Mouse (Mus musculus): ENCODE measurements at regions not wholly inside any gene's neighbourhood (a gene's known extent, or its start where the extent isn't known, plus 50 kb on each side); places are given as distances from the start of the nearest gene placed in this dataset.

DNA sequence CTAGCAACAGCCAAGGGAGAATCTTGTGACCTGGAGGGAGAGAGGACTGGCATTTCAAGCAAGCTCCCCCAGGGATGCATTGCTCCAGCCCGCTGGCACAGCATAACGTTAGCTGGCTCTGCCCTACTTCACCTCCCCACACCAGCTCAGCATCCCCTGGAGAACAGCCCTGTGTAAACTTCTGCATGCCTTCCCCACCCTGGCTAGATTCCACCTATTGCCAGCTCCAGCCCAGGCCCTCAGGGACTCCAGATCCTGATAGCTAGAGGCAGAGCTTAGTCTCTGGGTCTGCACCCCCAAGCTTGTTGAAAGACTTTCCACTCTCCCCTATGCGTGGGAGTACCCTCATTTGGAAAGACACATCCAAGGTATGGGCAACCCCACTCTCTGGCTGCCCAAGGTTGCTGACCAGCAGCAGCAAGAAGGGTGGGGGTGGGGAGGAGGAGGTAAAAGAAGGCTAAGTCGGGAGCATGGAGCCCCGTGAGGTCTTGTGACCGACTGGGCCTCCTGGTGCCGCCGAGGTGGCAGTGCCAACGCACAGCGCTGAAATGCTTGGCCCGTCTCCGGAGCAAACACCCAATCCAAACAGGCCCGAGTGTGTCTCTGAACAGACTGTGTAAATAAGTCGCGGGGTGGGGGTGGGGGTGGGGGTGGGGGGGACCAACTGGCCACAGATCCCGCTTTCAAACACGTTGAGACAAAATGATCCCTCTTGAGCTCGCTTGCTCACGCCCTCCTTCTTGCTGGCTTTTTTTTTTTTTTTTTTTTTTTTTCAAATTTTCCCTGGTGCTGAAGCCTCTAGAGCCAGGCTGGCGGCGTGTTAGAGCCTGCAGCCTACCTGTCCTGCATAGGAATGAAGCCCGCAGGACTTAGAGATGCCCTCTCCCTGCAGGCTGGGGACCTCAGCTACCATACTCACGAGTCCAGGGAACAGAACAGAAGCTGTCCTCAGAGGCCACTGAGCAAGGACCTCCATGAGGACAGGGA, 350.3 kb downstream of the Sox9 start:
- Histone ChIP-seq H3K4me3 (no peak overlapping the region), H3K4me1 (peaks cover 21% of the 10 kb centered on the region), H3K9me3 (peaks cover 3% of the 10 kb centered on the region; the same call in 1 of the 2 replicates), H3K27me3 (no peaks in the 10 kb centered on the region), H3K36me3 (peaks cover 19% of the 10 kb centered on the region; the same call in 1 of the 2 replicates), H3K9ac (no peak overlapping the region), H3K4me2 (replicated peaks) (no peak overlapping the region), H3K27ac (no peak overlapping the region)
- 68% methylated on average over 22 of the region's 23 CpGs for WGBS
- 0 out of 2 replicates have a peak, but pooled peaks have one; percentile 19 for ATAC-seq (ENCODE audit: low FRiP score, low read depth)

GRCm38 (mm10) chr11:113133407-113133806, 351.4 kb downstream of the Sox9 start:
- H3K4me1 ChIP-seq, result peaks cover 28% of the 10 kb centered on the region
- peaks cover 14% of the 10 kb centered on the region; the same call in 1 of the 2 replicates for H3K36me3 ChIP-seq
- no peak overlapping the region for H3K4me3 ChIP-seq
- no peak for ATAC-seq (ENCODE audit: low FRiP score, low read depth)
- H3K4me2 ChIP-seq (replicated peaks), result no peak overlapping the region
- no peaks in the 10 kb centered on the region for H3K27me3 ChIP-seq
- 86% methylated on average over 4 of the region's 4 CpGs for WGBS
- H3K9me3 ChIP-seq, result peaks cover 3% of the 10 kb centered on the region; the same call in 1 of the 2 replicates
- no peak overlapping the region for H3K27ac ChIP-seq
- H3K9ac ChIP-seq, result no peak overlapping the region

GRCm38 (mm10) chr11:113135261-113135660, 353.2 kb downstream of the Sox9 start:
- peaks cover 7% of the 10 kb centered on the region; the same call in 1 of the 2 replicates for H3K36me3 ChIP-seq
- H3K4me1 ChIP-seq, result peaks cover 33% of the 10 kb centered on the region
- H3K9me3 ChIP-seq, result peaks cover 3% of the 10 kb centered on the region; the same call in 1 of the 2 replicates
- no peak overlapping the region for H3K27ac ChIP-seq
- no peak for ATAC-seq (ENCODE audit: low FRiP score, low read depth)
- H3K4me2 ChIP-seq (replicated peaks), result no peak overlapping the region
- no peak overlapping the region for H3K4me3 ChIP-seq
- H3K27me3 ChIP-seq, result no peaks in the 10 kb centered on the region
- no peak overlapping the region for H3K9ac ChIP-seq
- WGBS, result 63% methylated on average over 5 of the region's 5 CpGs

DNA sequence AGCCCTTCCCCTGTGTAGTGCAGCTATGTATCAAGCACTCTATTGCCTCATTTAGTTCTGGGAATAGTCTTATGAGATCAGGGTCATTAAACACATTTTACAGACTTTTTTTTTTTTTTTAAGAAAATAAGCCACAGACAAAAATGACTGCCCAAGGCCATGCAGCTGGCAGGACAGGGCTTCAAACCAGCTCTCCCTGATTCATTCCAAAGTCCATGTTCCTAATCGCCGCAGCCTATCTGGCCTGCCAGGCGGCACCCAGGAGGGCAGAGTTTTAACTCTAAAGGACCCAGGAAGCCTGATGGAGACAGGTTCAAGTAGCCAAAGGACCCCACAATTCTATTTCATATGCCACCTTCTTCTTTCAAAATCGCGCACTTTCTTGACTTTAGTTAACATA, 356.4 kb downstream of the Sox9 start:
- H3K27me3 ChIP-seq, result no peaks in the 10 kb centered on the region
- 69% methylated on average over 5 of the region's 5 CpGs for WGBS
- peaks cover 3% of the 10 kb centered on the region; the same call in 1 of the 2 replicates for H3K9me3 ChIP-seq
- no peak for ATAC-seq (ENCODE audit: low FRiP score, low read depth)
- H3K36me3 ChIP-seq, result no peaks in the 10 kb centered on the region
- no peak overlapping the region for H3K9ac ChIP-seq
- no peak overlapping the region for H3K27ac ChIP-seq
- H3K4me3 ChIP-seq, result no peak overlapping the region
- H3K4me1 ChIP-seq, result peaks cover 38% of the 10 kb centered on the region
- H3K4me2 ChIP-seq (replicated peaks), result no peak overlapping the region

GRCm38 (mm10) chr11:113140595-113140994, 358.6 kb downstream of the Sox9 start:
- no peak overlapping the region for H3K4me3 ChIP-seq
- H3K36me3 ChIP-seq, result no peaks in the 10 kb centered on the region
- H3K9ac ChIP-seq, result no peak overlapping the region
- H3K4me2 ChIP-seq (replicated peaks), result no peak overlapping the region
- peaks cover 3% of the 10 kb centered on the region; the same call in 1 of the 2 replicates for H3K9me3 ChIP-seq
- no peak for ATAC-seq (ENCODE audit: low FRiP score, low read depth)
- no peaks in the 10 kb centered on the region for H3K27me3 ChIP-seq
- no peak overlapping the region for H3K27ac ChIP-seq
- WGBS, result 84% methylated on average over 9 of the region's 9 CpGs
- peaks cover 52% of the 10 kb centered on the region for H3K4me1 ChIP-seq

GRCm38 (mm10) chr11:113142816-113143215, 360.8 kb downstream of the Sox9 start:
- no peak for ATAC-seq (ENCODE audit: low FRiP score, low read depth)
- WGBS, result 21% methylated on average over 1 of the region's 1 CpGs
- H3K27ac ChIP-seq, result no peak overlapping the region

GRCm38 (mm10) chr11:113143839-113144627, 362.0 kb downstream of the Sox9 start:
- Histone ChIP-seq H3K36me3 (no peaks in the 10 kb centered on the region), H3K27me3 (no peaks in the 10 kb centered on the region), H3K9ac (no peak overlapping the region), H3K4me3 (no peak overlapping the region), H3K4me1 (peaks cover 65% of the 10 kb centered on the region), H3K9me3 (no peaks in the 10 kb centered on the region), H3K27ac (no peak overlapping the region), H3K4me2 (replicated peaks) (no peak overlapping the region)
- ATAC-seq (ENCODE audit: low FRiP score, low read depth), result no peak
- WGBS, result 73% methylated on average over 14 of the region's 14 CpGs

More at GRCm38 (mm10) chr11:113142816-113143215, 360.8 kb downstream of the Sox9 start:
- Histone ChIP-seq H3K27me3 (no peaks in the 10 kb centered on the region), H3K9me3 (no peaks in the 10 kb centered on the region), H3K4me3 (no peak overlapping the region), H3K36me3 (no peaks in the 10 kb centered on the region), H3K9ac (no peak overlapping the region), H3K4me1 (peaks cover 62% of the 10 kb centered on the region), H3K4me2 (replicated peaks) (no peak overlapping the region)

DNA sequence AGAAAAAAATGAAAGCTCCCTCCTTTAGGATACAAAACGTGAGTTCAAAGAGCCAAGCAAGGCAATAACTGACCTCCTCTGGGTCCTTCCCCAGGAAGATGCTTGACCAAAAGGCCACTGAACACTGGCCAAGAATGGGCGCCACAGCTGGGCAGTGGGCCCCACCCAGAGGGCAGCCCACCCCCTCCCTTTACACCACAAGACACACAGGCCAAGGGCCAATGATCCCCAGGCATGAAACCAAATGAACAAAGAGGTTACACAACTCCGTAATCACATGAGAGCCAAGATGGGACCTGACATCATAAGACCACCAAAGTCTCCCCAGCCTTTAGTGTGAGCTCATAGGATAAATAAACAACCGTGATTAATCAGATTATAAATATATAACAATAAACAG, 363.7 kb downstream of the Sox9 start:
- H3K9me3 ChIP-seq, result no peaks in the 10 kb centered on the region
- H3K4me1 ChIP-seq, result peaks cover 65% of the 10 kb centered on the region
- no peak for ATAC-seq (ENCODE audit: low FRiP score, low read depth)
- H3K4me3 ChIP-seq, result no peak overlapping the region
- no peak overlapping the region for H3K4me2 ChIP-seq (replicated peaks)
- no peaks in the 10 kb centered on the region for H3K27me3 ChIP-seq
- 90% methylated on average over 4 of the region's 4 CpGs for WGBS
- H3K9ac ChIP-seq, result no peak overlapping the region
- H3K27ac ChIP-seq, result no peak overlapping the region
- no peaks in the 10 kb centered on the region for H3K36me3 ChIP-seq

- ATAC-seq (ENCODE audit: low FRiP score, low read depth), result no peak
- Histone ChIP-seq H3K27ac (no peak overlapping the region), H3K27me3 (no peaks in the 10 kb centered on the region), H3K4me2 (replicated peaks) (no peak overlapping the region), H3K9me3 (no peaks in the 10 kb centered on the region), H3K9ac (no peak overlapping the region), H3K36me3 (no peaks in the 10 kb centered on the region), H3K4me3 (no peak overlapping the region), H3K4me1 (peaks cover 60% of the 10 kb centered on the region)
- WGBS, result 90% methylated on average over 8 of the region's 8 CpGs
Observed at GRCm38 (mm10) chr11:113146762-113147161, 364.7 kb downstream of the Sox9 start.

GRCm38 (mm10) chr11:113147535-113148197, 365.6 kb downstream of the Sox9 start:
- peak; percentile 45; the same call in 1 of the 2 replicates for ATAC-seq (ENCODE audit: low FRiP score, low read depth)
- Histone ChIP-seq H3K9ac (peak overlapping the region; percentile 35; the same call in 1 of the 2 replicates), H3K27me3 (no peaks in the 10 kb centered on the region), H3K27ac (peak overlapping the region; percentile 58; the same call in 1 of the 2 replicates), H3K4me1 (peaks cover 59% of the 10 kb centered on the region), H3K4me3 (no peak overlapping the region), H3K36me3 (no peaks in the 10 kb centered on the region), H3K4me2 (replicated peaks) (peak overlapping the region; percentile 28), H3K9me3 (no peaks in the 10 kb centered on the region)
- 23% methylated on average over 17 of the region's 17 CpGs for WGBS

DNA sequence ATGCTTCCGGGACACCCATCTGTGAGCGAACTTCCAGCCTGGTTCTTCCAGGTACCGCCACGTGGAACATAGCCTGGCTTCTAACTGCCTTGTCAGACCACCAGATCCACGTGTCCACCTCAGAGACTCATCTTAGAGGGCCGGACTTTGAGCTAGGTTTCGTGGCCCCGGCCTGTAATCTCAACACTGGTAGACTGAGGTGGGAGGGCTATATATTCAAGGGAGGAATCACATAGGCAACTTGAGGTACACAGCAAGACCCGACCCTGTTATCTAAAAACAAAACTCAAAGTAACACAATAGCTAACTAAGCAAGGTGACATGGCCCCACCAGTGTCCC, 366.1 kb downstream of the Sox9 start:
- peaks cover 54% of the 10 kb centered on the region for H3K4me1 ChIP-seq
- peak overlapping the region; percentile 58; the same call in 1 of the 2 replicates for H3K27ac ChIP-seq
- ATAC-seq (ENCODE audit: low FRiP score, low read depth), result no peak
- no peaks in the 10 kb centered on the region for H3K36me3 ChIP-seq
- peak overlapping the region; percentile 28 for H3K4me2 ChIP-seq (replicated peaks)
- no peak overlapping the region for H3K4me3 ChIP-seq
- H3K27me3 ChIP-seq, result no peaks in the 10 kb centered on the region
- 0 out of 2 replicates have a peak overlapping the region, but pooled peaks have one; percentile 35 for H3K9ac ChIP-seq
- 68% methylated on average over 9 of the region's 9 CpGs for WGBS
- no peaks in the 10 kb centered on the region for H3K9me3 ChIP-seq
